Mouse (Mus musculus) myocyte (in vitro differentiated cells): ENCODE measurements around the gene Antxr1. TPM values are rescaled to one million over a fixed set of nuclear protein-coding genes. Genes with fewer than 3 reads are reported as not detected.

ENCODE experiments used
- H3K27me3 ChIP-seq: one replicate; pipeline ENCODE4 v1.6.1; 2011; ENCODE audit not compliant: control insufficient read depth, insufficient read depth, insufficient read length
- H3K36me3 ChIP-seq: one replicate; pipeline ENCODE4 v1.6.1; 2011; ENCODE audit not compliant: control insufficient read depth, insufficient read depth
- H3K4me2 ChIP-seq: one replicate; pipeline ENCODE4 v1.6.1; 2011; ENCODE audit warnings: low read depth, control low read depth
- H3K4me3 ChIP-seq: one replicate; pipeline ENCODE4 v1.5.1; 2011; ENCODE audit warnings: mild to moderate bottlenecking, control low read depth, moderate library complexity
- H3K79me2 ChIP-seq: one replicate; pipeline ENCODE4 v1.6.1; 2011; ENCODE audit not compliant: control insufficient read depth, insufficient read depth
- H3ac ChIP-seq: one replicate; pipeline ENCODE4 v1.6.1; 2011; ENCODE audit not compliant: control insufficient read depth, insufficient read length
- CEBPB ChIP-seq: IDR thresholded peaks from 2 replicates; pipeline ENCODE4 v1.6.1; 2011; ENCODE audit warnings: mild to moderate bottlenecking, moderate library complexity; ENCODE audit not compliant: poor library complexity, insufficient read depth, severe bottlenecking
- E2F4 ChIP-seq: IDR thresholded peaks from one replicate; pipeline ENCODE4 v1.6.1; 2011; ENCODE audit warnings: mild to moderate bottlenecking, control low read depth, moderate library complexity; ENCODE audit not compliant: insufficient read depth
- MAX ChIP-seq: IDR thresholded peaks from one replicate; pipeline ENCODE4 v1.6.1; 2011; ENCODE audit warnings: low read depth, mild to moderate bottlenecking, control low read depth
- MYOD1 ChIP-seq, 3 experiments: IDR thresholded peaks; one replicate each; pipeline ENCODE4 v1.6.1; 2011; ENCODE audit warnings: control low read depth in 2 of 3, low read depth in 2 of 3, mild to moderate bottlenecking in 2 of 3, moderate library complexity in 1 of 3; ENCODE audit not compliant: insufficient read length in 2 of 3, control insufficient read depth in 1 of 3
- MYOG ChIP-seq, 3 experiments: IDR thresholded peaks; one replicate each; pipeline ENCODE4 v1.6.1; 2011; ENCODE audit warnings: control low read depth in 2 of 3, low read depth in 2 of 3, mild to moderate bottlenecking in 2 of 3; ENCODE audit not compliant: insufficient read length in 2 of 3, control insufficient read depth in 1 of 3, insufficient read depth in 1 of 3
- POLR2A ChIP-seq: IDR thresholded peaks from one replicate; pipeline ENCODE4 v1.6.1; 2011; ENCODE audit warnings: low read depth, mild to moderate bottlenecking, control low read depth, moderate library complexity; ENCODE audit not compliant: insufficient read length
- POLR2AphosphoS2 ChIP-seq: IDR thresholded peaks from one replicate; pipeline ENCODE4 v1.6.1; 2011; ENCODE audit warnings: low read depth, control low read depth; ENCODE audit not compliant: insufficient read length
- REST ChIP-seq: IDR thresholded peaks from one replicate; pipeline ENCODE4 v1.6.1; 2011; ENCODE audit warnings: mild to moderate bottlenecking, control low read depth, moderate library complexity; ENCODE audit not compliant: insufficient read depth, insufficient read length
- SRF ChIP-seq: IDR thresholded peaks from one replicate; pipeline ENCODE4 v1.6.1; 2011; ENCODE audit warnings: low read depth; ENCODE audit not compliant: control insufficient read depth, insufficient read length
- TCF12 ChIP-seq: IDR thresholded peaks from one replicate; pipeline ENCODE4 v1.6.1; 2011; ENCODE audit warnings: mild to moderate bottlenecking, control low read depth; ENCODE audit not compliant: poor library complexity, insufficient read depth, severe bottlenecking
- TCF3 ChIP-seq: IDR thresholded peaks from one replicate; pipeline ENCODE4 v1.6.1; 2011; ENCODE audit warnings: low read depth, control low read depth; ENCODE audit not compliant: insufficient read length
- USF1 ChIP-seq: IDR thresholded peaks from one replicate; pipeline ENCODE4 v1.6.1; 2011; ENCODE audit warnings: low read depth, mild to moderate bottlenecking, control low read depth, moderate library complexity
- polyA plus RNA-seq: library from polyadenylated mRNA; unstranded; fragments of >200 nt; fragmentation: generic; extraction: Trizol; gene quantifications from one replicate; pipeline ENCODE4 v1.2.1, GENCODE M21; 2012; ENCODE audit warnings: missing spikeins

Antxr1 gene
- polyA plus RNA-seq, 1 experiment: 8.6 TPM

- TF ChIP-seq SRF (no peak), REST (no peak), MAX (no peak), CEBPB (no peak), MYOG (IDR thresholded peaks at IDR 0.05; ENCODE audit: control insufficient read depth in 1 of 3, insufficient read depth in 1 of 3, insufficient read length in 2 of 3, low read depth in 2 of 3) (no peak), E2F4 (no peak), POLR2AphosphoS2 (no peak), TCF3 (no peak), TCF12 (no peak), POLR2A (no peak), MYOD1 (IDR thresholded peaks at IDR 0.05; ENCODE audit: control insufficient read depth in 1 of 3, insufficient read length in 2 of 3, low read depth in 2 of 3) (no peak), USF1 (no peak)
- peak overlapping the region; percentile 99 for H3K4me2 ChIP-seq
These were observed 151.2 kb downstream of the Antxr1 start for GRCm38 (mm10) chr6:87184418-87184817.

DNA sequence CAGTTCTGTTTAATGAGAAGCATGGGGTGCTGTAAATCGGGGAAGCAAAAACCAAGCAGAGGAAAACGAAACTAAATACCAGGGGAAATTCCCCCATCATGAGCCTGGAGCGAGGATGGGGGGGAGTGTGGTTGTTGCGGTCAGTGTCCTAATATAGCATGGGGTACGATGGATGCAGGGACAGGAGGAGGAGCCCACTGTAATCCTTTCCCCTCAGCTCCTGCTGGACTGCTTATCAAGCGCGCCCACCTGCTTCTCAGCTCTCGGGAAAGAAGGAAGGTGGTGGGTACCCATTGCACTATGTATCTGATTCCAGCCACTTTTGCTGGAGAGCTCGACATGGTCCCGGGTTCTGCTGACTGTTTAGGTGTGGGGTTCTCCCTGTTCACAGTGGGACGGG is 151.6 kb downstream of the Antxr1 start:
- no peaks in the 10 kb centered on the region for H3K79me2 ChIP-seq
- H3ac ChIP-seq: no peak overlapping the region
- H3K4me2 ChIP-seq: peak overlapping the region; percentile 99
- no peaks in the 10 kb centered on the region for H3K36me3 ChIP-seq
- TF ChIP-seq TCF12: no peak
- no peak for TF ChIP-seq POLR2A
- TF ChIP-seq E2F4: no peak
- no peak for TF ChIP-seq USF1
- no peak for TF ChIP-seq TCF3
- TF ChIP-seq REST: no peak
- TF ChIP-seq MYOG (IDR thresholded peaks at IDR 0.05; ENCODE audit: control insufficient read depth in 1 of 3, insufficient read depth in 1 of 3, insufficient read length in 2 of 3, low read depth in 2 of 3): peak in 1 of 3 experiments; percentile 39
- TF ChIP-seq MYOD1 (IDR thresholded peaks at IDR 0.05; ENCODE audit: control insufficient read depth in 1 of 3, insufficient read length in 2 of 3, low read depth in 2 of 3): peak in 2 of 3 experiments; percentile 24 to 38
- no peak for TF ChIP-seq CEBPB
- peak; percentile 90 for TF ChIP-seq SRF
- no peak for TF ChIP-seq POLR2AphosphoS2
- no peak for TF ChIP-seq MAX
- no peaks in the 10 kb centered on the region for H3K27me3 ChIP-seq
- peak overlapping the region; percentile 25 for H3K4me3 ChIP-seq

More at GRCm38 (mm10) chr6:87184418-87184817, 151.2 kb downstream of the Antxr1 start:
- Histone ChIP-seq H3K27me3 (no peaks in the 10 kb centered on the region), H3K4me3 (peak overlapping the region; percentile 25), H3K79me2 (no peaks in the 10 kb centered on the region), H3ac (no peak overlapping the region), H3K36me3 (no peaks in the 10 kb centered on the region)

GRCm38 (mm10) chr6:87183159-87183558 is 152.5 kb downstream of the Antxr1 start:
- no peaks in the 10 kb centered on the region for H3K79me2 ChIP-seq
- H3K27me3 ChIP-seq: no peaks in the 10 kb centered on the region
- H3ac ChIP-seq: no peak overlapping the region
- peak overlapping the region; percentile 25 for H3K4me3 ChIP-seq
- H3K4me2 ChIP-seq: peak overlapping the region; percentile 99
- H3K36me3 ChIP-seq: no peaks in the 10 kb centered on the region
- TF ChIP-seq POLR2A: no peak
- no peak for TF ChIP-seq USF1
- TF ChIP-seq MYOG (IDR thresholded peaks at IDR 0.05; ENCODE audit: control insufficient read depth in 1 of 3, insufficient read depth in 1 of 3, insufficient read length in 2 of 3, low read depth in 2 of 3): peak in 1 of 3 experiments; percentile 19

- Histone ChIP-seq H3ac (no peak overlapping the region), H3K4me2 (no peak overlapping the region), H3K36me3 (no peaks in the 10 kb centered on the region), H3K4me3 (peak overlapping the region; percentile 25), H3K79me2 (no peaks in the 10 kb centered on the region), H3K27me3 (no peaks in the 10 kb centered on the region)
- TF ChIP-seq MYOG (IDR thresholded peaks at IDR 0.05; ENCODE audit: control insufficient read depth in 1 of 3, insufficient read depth in 1 of 3, insufficient read length in 2 of 3, low read depth in 2 of 3): no peak
- TF ChIP-seq MAX: no peak
- TF ChIP-seq TCF12: no peak
These were observed 152.9 kb downstream of the Antxr1 start for GRCm38 (mm10) chr6:87182736-87183135.

GRCm38 (mm10) chr6:87171461-87171860 is 164.2 kb downstream of the Antxr1 start:
- Histone ChIP-seq H3K4me3 (no peak overlapping the region), H3K36me3 (no peaks in the 10 kb centered on the region), H3K4me2 (no peak overlapping the region), H3ac (no peak overlapping the region), H3K27me3 (no peaks in the 10 kb centered on the region), H3K79me2 (no peaks in the 10 kb centered on the region)
- TF ChIP-seq POLR2A (no peak), E2F4 (no peak), TCF12 (no peak), MAX (no peak), USF1 (no peak), MYOG (IDR thresholded peaks at IDR 0.05; ENCODE audit: control insufficient read depth in 1 of 3, insufficient read depth in 1 of 3, insufficient read length in 2 of 3, low read depth in 2 of 3) (no peak), POLR2AphosphoS2 (no peak), TCF3 (no peak), SRF (no peak), CEBPB (no peak), REST (no peak), MYOD1 (IDR thresholded peaks at IDR 0.05; ENCODE audit: control insufficient read depth in 1 of 3, insufficient read length in 2 of 3, low read depth in 2 of 3) (no peak)
